Mouse (Mus musculus): Measurements from ENCODE around the gene Gm49378.

The Gm49378 gene

DNA sequence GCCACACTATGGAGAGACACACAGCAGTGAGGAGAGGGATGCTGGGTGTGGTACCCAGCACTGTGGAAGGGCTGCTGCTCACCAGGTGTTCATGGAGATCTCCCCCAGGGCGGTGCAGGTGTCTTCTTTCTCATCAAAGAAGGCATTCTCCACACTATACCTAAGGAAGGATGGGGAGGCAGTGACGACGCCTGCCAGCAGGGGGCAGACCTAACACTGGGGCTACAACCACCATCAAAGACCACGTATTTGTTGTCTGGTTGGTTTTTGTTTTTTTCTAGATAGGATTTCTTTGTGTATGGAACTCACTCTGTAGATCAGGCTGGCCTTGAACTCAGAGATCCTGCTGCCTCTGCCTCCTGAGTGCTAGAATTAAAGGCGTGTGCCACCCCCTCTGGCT lies 8.4 kb downstream of the Gm49378 start:
- DNase-seq, result peak; percentile 67

DNA sequence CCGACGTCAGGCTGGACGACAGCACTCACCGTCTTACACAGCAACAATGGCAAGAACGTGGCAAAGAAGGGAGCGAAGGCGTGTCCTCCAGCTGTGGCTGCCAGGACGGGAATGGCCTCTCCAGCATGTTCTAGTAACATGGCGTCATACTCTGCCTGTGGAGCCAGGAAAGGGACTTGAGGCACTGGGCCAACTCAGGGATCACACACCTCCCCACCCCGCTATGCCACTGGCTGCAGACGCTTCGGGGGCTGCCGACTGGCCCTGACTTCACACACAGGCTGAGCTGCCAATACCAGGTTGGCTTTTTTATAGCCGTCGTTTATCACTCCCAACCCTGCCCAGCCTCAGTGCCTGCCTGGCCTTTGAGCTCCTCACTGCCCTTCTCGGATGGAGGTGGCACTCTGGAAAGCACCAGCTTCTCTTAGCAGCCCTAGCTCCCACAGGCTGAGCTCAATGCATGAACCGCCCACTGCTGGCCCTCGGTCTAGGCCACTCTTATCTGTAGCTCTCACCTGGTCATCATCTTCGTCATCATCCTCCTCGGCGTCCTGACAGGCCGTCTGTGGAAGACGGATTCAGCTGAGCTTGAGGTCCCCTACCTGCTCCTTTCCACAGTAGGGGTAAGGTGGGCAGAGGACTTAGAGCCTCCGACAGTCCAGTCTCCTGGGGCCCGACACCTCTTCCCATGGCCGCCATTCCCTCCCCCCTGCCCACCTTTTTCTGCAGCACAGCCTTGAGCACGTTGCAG lies 9.4 kb downstream of the Gm49378 start:
- no peak for DNase-seq

DNA sequence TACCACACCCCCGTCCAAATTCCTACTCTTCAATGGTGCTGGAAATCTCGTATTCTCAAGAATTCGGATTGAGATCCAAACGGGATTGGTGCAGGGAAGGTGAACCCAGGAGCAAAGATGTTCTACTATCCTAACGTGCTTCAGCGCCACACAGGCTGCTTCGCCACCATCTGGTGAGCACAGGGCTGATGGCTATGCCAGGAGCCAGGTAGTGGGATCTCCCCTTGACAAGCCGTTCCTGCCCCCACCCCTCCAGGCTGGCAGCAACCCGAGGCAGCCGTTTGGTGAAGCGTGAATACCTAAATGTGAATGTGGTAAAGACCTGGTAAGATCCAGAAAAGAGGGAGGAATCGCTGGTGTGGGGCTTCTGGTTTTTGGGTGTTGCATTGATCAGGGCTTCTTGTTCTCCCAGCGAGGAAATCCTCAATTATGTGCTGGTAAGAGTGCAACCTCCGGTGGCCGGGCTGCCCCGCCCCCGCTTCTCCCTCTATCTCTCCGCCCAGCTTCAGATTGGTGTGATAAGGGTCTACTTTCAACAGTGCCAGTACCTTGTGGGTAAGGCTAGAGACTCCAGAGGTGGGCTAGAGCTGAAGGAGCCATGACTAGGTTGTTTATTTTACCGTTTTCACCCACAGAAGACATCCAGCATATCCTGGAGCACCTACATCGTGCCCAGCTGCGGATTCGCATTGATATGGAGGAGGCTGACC lies 19.1 kb downstream of the Gm49378 start:
- no peak for DNase-seq

DNA sequence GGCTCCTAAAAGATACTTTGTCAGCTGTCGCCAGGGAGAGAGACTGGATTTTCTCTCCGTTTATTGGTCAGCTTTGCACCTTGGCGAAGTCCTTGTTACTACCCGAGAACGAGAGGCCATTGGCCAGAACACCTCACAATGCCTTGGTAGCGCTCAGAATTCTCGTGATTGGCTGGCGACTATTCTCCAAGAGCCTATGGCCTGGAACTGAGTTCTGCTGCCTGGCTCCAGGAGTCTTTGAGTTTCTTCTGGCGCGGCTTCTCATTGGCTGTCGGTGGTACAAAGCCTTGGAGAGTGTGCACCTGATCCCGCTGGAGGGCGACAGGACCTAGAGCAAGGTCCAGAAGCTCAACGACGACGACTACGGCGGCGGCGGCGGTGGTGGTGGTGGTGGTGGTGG lies 19.9 kb downstream of the Gm49378 start, which contains the start of gene Rec8:
TSS of gene Rec8 (plus strand) at position 216 of the 400 bp plus-strand sequence.
- peak; percentile 45 for DNase-seq

DNA sequence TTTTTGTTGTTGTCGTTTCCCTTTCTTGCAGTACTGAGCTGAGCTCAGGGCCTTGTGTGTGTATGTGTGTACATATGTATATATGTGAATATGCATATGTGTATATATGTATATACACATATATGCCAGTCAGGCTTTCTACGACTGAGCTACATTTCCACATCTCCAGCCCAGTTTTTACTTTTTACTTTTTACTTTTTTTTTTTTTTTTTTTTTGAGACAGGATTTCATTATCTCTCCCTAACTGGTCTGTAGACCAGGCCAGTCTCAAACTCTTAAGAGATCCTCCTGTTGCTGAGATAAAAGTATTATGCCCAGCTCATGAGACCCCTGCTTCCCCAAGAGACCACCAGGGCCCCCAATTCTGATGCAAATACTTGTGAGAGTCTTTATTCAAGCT lies 20.9 kb downstream of the Gm49378 start:
- DNase-seq, result no peak

DNA sequence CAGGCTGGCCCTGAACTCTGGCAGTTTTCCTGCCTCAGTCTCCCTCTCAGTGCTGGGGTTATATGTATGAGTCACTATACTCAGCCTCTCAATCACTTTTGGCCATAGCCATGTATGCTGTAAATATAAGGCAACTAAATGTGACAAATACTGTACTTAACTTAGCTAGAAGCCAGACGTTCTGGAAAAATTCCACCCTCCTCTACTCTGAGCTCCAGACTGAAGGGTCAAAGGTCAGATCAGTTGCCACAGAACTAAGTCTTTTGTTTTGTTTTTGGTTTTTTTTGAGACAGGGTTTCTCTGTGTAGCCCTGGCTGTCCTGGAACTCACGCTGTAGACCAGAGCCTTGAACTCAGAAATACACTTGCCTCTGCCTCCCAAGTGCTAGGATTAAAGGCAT lies 21.8 kb downstream of the Gm49378 start:
- DNase-seq, result no peak

DNA sequence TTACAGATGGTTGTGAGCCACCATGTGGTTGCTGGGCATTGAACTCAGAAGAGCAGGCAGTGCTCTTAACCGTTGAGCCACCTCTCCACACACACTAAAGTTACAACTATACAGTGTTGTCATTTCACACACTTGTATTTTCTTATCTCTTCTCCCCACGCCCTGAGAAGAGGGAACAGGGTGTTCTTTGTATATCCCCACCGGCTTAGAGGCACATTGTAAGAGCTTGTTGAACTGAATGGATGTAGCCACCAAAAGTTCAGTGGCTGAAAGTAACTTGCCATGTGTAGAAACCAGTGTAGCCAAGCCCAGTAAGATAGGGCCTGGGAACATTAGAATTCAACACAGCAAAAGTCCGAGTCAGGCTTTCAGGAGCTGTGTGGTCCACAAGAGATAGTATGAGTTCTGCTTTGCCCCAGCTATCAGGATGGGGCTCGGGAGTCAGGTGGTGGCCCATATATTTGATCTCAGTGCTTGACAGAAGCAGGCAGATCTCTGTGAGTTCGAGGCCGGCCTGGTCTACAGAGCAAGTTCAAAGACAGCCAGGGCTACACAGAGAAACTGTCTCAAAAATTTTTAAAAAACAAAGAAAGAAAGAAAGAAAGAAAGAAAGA lies 23.0 kb downstream of the Gm49378 start:
- no peak for DNase-seq

DNA sequence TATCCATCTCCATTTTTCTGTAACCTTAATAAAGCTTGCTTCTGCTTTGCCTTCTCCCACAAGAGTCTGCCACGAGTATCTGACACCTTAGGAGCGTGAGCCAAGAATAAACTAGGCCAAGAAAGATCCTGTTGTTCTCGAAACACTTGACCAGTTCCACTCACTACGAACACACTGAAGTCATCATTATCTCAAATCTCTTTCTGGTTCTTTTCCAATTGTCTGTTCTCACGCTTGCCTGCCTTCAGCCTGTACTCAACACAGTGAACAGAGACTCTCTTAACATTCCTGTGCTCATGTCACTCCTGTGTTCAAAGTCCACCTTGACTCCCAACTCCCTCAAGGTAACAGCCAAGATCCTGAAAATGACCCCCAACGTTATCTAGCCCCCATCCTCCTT lies 24.3 kb downstream of the Gm49378 start:
- no peak for DNase-seq

DNA sequence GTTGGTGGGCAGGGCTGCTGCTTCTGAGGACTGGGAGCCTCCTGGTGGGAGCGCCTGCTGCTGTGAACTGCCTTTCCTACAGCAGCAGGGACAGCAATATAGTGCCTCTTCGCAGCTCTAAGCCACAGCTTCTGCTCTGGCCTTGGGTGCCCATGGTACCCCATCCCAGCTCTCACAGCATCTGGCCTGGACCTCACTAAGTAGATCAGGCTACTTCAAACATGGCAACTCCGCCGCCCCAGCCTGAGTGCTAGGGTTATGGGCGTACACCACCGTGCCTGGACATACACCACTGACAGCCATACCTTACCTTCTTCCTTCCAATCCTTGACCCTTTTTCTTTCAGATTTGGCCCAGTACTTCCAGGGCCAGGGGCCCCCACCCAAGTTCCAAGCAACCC lies 29.4 kb downstream of the Gm49378 start:
- DNase-seq, result no peak

DNA sequence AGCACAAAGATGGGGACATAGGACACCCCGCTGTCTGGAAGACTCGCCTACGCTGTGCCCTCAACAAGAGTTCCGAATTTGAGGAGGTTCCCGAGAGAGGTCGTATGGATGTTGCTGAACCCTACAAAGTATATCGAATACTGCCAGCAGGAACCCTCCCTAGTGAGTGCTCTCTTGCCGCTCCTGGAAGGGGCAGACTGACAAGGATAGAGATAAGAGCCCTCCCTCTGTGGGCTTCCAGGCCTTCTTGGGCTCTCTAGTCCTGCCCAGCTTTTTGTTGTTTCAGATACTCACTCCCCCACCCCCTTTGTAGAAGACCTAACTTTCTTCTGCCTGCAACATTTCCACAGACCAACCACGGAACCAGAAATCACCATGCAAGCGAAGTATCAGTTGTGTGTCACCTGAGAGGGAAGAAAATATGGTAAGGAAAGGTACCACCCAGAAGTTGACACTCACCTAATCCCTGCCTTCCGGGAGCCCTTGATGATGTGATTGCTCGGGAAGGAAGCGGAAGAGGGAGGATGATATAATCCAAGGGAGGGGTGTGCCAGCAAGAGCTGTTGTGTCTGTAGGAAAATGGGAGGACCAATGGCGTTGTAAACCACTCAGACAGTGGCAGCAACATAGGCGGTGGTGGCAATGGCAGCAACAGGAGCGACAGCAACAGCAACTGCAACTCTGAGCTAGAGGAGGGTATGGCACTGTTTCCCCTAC lies 31.8 kb downstream of the Gm49378 start:
- no peak for DNase-seq

DNA sequence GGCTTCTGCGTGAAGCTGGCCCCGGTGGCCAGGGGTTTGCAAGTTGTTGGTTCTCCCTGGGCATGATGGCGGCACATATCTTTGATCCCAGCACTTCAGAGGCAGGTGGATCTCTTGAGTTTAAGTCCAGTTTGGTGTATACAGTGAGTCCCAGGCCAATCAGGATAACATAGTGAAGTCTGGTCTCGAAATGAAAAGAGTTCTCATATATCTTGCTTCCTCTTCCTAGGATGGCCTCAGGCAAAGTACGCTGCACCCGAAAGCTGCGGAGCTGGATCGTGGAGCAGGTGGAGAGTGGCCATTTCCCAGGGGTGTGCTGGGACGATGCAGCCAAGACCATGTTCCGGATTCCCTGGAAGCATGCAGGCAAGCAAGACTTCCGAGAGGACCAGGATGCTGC lies 32.9 kb downstream of the Gm49378 start:
- DNase-seq, result no peak

DNA sequence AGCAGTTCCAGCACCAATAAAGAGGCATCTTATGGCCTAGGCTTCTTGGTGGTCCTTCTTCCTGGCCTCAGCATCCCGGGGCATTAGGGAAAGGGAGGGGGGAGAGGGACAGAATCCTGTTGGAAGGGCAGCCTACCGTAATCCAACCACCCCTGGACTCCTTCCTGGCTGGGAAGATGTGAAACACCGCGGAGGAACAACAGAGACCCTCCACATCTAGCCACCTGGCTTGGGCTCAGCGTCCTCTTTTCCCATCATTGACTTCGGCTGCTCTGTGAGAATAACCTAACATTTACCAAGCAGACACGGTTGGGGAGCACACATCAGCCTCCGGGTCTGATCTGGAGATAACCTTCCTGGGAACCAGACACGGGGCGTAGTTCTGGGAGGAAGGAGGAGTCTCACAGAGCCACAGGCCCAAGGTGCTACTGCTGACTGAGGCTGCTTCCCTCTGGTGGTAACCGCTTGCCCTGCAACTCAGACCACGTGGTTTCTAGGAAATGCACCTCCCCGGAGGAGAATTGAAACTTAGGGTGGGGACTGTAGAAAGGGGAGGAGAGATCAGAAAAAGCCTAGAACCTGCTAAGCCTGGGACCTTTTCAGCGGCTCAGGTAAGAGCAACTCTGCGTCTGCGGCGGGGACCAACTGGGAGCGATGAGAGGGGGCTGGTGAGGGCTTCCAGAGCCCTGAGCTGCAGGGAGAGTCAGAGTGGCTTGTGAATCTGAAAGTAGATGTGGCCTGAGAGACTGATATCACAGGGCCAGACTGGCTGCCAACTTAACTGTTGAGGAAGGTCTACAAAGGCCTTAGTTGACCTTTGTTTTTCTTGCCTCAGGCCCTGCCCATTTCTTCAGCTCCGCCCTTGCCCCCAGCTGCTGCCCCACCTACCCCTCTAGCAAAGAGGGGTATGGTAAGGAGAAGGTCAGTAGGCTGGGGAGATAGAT lies 33.8 kb downstream of the Gm49378 start:
- peak; percentile 97 for DNase-seq

DNA sequence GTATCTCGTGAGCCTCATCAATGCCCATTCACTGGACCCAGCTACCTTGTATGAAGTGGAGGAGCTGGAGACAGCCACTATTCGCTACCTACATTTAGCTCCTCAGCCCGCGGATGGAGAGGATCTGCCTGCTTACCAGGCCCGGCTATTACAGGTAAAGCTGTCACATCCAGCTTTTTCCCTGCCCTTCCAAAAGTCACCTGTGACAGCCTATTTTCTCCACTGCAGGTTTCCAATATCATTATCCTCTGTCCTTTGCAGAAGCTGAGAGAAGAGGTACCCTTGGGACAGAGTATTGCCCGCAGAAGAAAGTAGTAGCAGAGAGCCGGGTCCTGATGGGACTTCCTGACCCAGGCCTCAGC lies 34.4 kb downstream of the Gm49378 start, which contains the start of gene Irf9:
TSS of gene Irf9 (plus strand) at position 301 of the 362 bp plus-strand sequence.
- no peak for DNase-seq

DNA sequence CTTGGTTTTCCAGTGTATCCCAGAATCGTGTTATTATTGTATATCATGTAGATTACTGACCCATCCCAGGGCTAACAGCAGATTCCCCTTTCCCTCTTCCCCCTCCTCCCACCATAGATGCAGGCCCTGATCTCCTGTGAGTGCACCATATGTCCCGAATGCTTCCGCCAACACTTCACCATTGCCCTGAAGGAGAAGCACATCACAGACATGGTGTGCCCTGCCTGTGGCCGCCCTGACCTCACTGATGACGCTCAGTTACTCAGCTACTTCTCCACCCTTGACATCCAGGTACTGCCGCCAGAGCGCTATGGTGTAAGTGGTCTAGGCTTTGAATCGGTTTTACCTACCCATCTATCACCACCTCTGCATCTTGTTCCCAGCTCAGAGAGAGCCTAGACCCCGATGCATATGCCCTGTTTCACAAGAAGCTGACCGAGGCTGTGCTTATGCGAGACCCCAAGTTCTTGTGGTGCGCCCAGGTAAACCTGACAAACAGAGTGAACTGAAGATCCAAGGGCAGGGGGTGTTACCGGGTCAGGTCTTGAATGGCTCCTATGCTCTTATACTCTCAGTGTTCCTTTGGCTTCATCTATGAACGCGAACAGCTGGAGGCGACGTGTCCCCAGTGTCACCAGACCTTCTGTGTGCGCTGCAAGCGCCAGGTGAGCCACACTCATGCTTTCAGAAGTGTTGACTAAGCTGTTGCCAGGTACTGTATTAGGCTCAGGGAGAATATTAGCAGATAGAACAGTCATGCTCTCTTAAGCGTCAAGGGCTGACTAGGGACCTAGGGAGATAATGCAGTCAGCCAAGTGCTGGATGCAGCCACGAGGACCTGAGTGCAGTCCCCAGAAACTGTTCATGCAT lies 38.9 kb downstream of the Gm49378 start:
- no peak for DNase-seq

DNA sequence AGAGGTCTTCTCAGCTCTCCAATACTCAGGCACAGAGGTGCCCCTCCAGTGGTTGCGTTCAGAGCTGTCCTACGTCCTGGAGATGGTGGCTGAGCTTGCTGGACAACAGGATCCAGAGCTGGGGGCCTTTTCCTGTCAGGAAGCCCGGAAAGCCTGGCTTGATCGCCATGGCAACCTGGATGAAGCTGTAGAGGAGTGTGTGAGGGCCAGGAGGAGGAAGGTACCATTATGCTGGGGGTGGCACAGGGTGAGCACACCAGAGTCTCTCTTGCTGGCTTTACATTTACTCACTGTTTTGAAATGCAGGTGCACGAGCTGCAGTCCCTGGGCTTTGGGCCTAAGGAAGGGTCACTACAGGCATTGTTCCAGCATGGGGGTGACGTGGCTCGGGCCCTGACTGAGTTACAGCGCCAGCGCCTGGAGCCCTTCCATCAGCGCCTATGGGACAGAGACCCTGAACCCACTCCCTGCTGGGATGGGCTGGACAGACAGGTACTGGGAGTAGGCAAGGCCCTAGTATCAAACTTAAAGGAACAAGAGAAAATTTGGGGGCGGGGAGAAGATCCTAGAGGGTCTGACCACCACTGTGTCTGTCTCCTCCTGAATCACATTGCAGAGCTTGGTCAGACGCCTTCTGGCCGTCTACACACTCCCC lies 41.5 kb downstream of the Gm49378 start:
- DNase-seq, result no peak

DNA sequence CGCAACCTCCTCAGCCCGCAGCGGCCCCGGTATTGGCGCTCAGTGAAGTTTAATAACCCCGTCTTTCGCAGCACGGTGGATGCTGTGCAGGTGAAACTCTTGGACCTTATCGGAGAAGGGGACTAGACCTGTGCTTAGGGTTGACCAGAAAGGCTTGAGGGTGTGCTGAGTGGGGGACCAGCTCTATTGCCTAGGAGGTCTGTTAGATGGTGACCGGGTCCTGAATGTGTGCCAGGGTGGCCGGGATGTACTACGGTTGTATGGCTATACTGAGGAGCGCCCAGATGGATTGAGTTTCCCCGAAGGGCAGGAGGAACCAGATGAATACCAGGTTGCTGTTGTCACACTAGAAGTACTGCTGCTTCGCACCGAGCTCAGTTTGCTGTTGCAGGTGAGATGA lies 45.5 kb downstream of the Gm49378 start:
- peak; percentile 30 for DNase-seq

DNA sequence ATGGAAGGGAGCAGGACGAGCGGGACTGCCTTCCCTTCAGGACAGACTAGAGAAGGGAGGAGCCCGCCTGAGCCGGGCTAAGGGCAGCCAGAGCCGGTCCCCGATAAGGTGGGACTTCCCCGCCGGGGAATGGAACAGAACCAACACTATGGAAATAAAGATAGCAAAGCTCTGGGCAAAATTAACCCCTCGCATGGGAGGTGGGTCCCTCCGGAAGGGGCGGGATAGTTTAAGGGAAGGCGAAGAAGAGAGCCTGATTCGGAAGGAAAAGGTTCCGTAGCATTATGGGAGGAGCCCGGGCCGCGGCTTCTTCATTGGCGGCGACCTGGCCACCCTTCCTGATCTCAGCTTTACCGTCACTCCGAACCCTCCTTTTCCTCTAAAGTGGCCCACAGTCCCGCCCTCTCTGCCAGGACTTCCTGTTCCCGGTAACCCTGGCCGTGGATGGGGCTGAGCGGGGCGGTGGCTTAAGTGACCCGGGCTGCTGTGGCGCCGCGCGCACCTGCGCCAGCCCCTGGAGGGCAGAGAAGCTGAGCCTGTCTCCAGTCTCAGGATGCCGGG lies 46.3 kb downstream of the Gm49378 start, which contains the start of gene Rnf31:
TSS of gene Rnf31 (plus strand) at position 378 of the 561 bp plus-strand sequence.
- peak; percentile 98 for DNase-seq

DNA sequence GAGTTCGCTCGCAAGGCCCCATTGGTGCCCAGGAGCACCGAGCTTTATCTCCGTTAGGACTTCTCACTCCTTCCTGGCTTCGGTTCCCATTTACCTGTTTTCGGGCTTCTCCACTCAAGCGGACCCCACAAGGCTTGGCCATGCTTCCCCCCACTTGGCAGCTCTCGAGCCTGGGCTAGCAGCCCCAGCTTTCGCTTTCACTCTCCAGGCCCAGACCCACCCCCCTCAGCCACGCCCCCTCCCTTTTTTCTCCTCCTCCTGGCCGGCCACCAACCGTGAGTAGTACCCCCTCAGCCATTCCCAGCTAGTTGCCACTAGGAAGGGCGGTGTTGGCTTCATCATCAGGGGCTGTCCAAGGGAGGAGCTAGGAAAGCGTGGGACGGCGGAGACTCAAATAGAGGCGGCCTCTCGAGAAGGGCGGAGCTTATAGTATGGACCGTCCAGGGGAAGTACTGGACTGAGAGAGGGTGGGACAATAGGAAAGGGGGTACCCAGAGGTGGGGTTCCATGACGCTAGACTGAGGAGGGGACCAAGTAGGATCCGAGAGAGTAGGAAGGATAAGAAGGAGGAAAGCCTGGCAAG lies 46.9 kb downstream of the Gm49378 start, which contains the start of gene Psme2:
TSS of gene Psme2 (minus strand) at position 366 of the 583 bp plus-strand sequence.
- peak; percentile 99 for DNase-seq

DNA sequence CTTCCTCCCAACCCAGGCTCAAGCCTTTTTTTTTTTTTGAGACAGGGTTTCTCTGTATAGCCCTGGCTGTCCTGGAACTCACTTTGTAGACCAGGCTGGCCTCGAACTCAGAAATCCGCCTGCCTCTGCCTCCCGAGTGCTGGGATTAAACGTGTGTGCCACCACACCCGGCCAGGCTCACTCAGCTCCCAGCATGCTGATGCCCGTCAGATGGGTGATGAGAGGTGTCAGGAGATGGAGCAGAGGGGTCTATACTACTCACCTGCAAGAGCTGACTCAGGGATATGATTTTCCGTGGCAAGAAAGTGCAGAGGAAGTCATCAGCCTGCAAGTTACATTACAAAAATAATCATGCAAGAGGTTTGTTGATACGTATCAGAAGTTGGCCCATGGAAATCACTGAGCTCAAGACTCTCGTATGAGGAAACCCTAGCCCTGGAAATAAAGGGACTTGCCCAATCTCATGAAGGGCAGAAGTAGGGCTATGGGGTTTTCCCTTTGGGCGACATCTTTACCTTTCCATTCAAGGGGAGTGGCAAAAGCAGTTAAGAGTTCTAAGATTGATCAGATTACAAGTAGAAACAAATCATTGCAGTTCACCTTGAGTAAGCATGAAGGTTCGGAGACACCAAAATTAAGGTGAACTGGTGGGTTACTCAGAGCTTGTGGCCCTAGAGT lies 47.8 kb downstream of the Gm49378 start:
- DNase-seq, result no peak
